Mouse (Mus musculus): Measurements from ENCODE around the gene Gria4. TPM values are rescaled to one million over a fixed set of nuclear protein-coding genes. Genes with fewer than 3 reads are reported as not detected.
"Not testable (repeated sequence)": the region's sequence is repeated elsewhere in the genome, so short reads cannot be mapped to it uniquely, and the experiment has no call there.

Gria4 gene
- 1.7 and 1.9 TPM in 2 replicates for polyA plus RNA-seq (2015; fragmentation: Nextera tagmentation; extraction: Ambion mirVana)

- H3K9ac ChIP-seq = peak within 1 kb of the TSS; percentile 33
- H3K4me2 ChIP-seq (replicated peaks) = peak within 1 kb of the TSS; percentile 92
- H3K4me3 ChIP-seq (replicated peaks) = peak within 1 kb of the TSS; percentile 52
- no peaks in the 10 kb centered on the region for H3K9me3 ChIP-seq (replicated peaks)
- WGBS = 2% methylated on average over 46 of the region's 46 CpGs
- H3K27me3 ChIP-seq = 0 out of 2 replicates have a peak, but pooled peaks cover 2% of the 10 kb centered on the region
- H3K36me3 ChIP-seq = no peaks in the 10 kb centered on the region
- ATAC-seq (ENCODE audit: insufficient number of reproducible peaks, low FRiP score, low TSS enrichment, low read depth) = peak; percentile 83
- H3K27ac ChIP-seq (replicated peaks) = no peak within 1 kb of the TSS
- 0 out of 2 replicates have a peak, but pooled peaks cover 5% of the 10 kb centered on the region for H3K4me1 ChIP-seq
These were observed at the start of gene Gria4 for GRCm38 (mm10) chr9:4795544-4796288. Gene Gria4 (minus strand): TSS chr9:4796234.

GRCm38 (mm10) chr9:4810941-4811340, 14.9 kb upstream of the Gria4 start:
- 72% methylated on average over 2 of the region's 2 CpGs for WGBS

DNA sequence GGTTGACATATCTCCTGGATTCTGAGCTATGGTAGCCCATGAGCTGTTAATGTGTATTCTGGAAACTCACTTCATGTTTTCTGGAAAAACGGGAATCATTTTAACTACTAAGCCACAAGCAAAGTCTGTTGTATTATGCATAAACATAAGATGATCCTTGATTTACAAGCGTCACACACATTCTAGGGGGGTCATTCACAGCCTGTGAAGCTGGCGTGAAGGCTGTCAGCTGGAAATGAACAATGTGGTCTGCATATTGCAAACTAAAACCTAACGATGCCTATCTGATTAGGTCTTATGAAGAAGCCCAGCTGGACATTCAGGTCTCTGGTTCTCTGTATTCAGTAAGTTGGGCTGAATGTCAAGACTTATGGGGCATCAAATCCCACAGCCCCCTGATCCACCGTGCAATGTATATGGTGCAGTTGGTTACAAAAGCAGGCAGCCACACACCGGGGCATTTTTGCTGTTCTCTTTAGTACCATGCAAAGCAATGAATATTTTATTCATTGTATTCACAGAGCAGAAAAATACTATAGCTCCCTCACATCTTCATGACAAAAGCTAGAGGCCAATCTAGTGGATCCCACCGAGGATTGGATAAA, 7.2 kb upstream of the Gria4 start:
- Histone ChIP-seq H3K4me2 (replicated peaks) (no peak overlapping the region), H3K27ac (replicated peaks) (no peak overlapping the region), H3K4me1 (no peaks in the 10 kb centered on the region), H3K4me3 (replicated peaks) (no peak overlapping the region), H3K9ac (no peak overlapping the region), H3K9me3 (replicated peaks) (no peaks in the 10 kb centered on the region), H3K27me3 (no peaks in the 10 kb centered on the region), H3K36me3 (no peaks in the 10 kb centered on the region)
- ATAC-seq (ENCODE audit: insufficient number of reproducible peaks, low FRiP score, low TSS enrichment, low read depth) = no peak
- WGBS = 75% methylated on average over 7 of the region's 7 CpGs

More at GRCm38 (mm10) chr9:4810941-4811340, 14.9 kb upstream of the Gria4 start:
- not testable (repeated sequence) for H3K27ac ChIP-seq (replicated peaks); H3K27me3 ChIP-seq; H3K36me3 ChIP-seq; H3K9me3 ChIP-seq (replicated peaks); ATAC-seq (ENCODE audit: insufficient number of reproducible peaks, low FRiP score, low TSS enrichment, low read depth); H3K9ac ChIP-seq; H3K4me1 ChIP-seq; H3K4me3 ChIP-seq (replicated peaks); H3K4me2 ChIP-seq (replicated peaks)

DNA sequence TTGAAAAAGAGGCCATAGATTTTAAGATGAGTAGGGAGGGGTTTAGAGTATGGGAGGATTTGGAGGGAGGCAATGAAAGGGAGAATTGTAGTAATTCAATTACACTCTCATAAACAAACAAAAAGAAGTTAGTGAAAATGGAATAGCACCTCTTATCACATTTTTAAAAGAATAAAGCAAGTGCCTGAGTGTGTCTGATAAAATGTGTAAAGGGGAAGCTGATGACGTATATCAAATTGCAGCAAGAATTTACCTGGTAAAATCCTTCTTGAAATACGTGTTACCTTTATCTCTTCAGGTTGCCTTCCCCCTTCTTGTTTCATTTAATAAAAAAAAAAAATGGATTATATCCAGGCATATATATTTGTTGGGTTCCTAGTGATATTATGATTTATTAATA, 1.4 kb upstream of the Gria4 start:
- Histone ChIP-seq H3K9me3 (replicated peaks) (no peaks in the 10 kb centered on the region), H3K9ac (no peak overlapping the region), H3K36me3 (no peaks in the 10 kb centered on the region), H3K4me1 (0 out of 2 replicates have a peak, but pooled peaks cover 5% of the 10 kb centered on the region), H3K27ac (replicated peaks) (no peak overlapping the region), H3K4me3 (replicated peaks) (no peak overlapping the region), H3K4me2 (replicated peaks) (no peak overlapping the region), H3K27me3 (0 out of 2 replicates have a peak, but pooled peaks cover 2% of the 10 kb centered on the region)
- 88% methylated on average over 2 of the region's 2 CpGs for WGBS
- no peak for ATAC-seq (ENCODE audit: insufficient number of reproducible peaks, low FRiP score, low TSS enrichment, low read depth)

DNA sequence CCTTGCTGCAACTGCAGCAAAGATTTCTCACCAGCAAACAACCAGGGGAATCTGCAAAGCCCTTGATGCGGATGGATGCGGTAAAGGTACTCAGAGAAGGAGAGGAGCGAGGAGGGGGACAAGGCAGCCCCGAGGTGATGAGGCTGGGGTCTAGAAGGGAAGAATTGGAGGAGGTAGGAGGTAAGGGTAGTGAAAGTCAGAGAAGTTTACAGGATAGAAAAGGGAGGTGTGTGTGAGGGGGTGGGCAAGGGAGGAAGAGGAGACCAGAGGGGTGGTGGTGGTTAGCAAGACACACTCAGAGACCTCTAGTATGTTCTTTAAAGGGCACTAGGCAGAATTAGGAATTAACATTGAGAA, 233 bp upstream of the Gria4 start:
- no peaks in the 10 kb centered on the region for H3K36me3 ChIP-seq
- H3K4me3 ChIP-seq (replicated peaks) = peak overlapping the region; percentile 52
- H3K27ac ChIP-seq (replicated peaks) = no peak overlapping the region
- H3K9me3 ChIP-seq (replicated peaks) = no peaks in the 10 kb centered on the region
- H3K4me1 ChIP-seq = 0 out of 2 replicates have a peak, but pooled peaks cover 5% of the 10 kb centered on the region
- H3K27me3 ChIP-seq = 0 out of 2 replicates have a peak, but pooled peaks cover 2% of the 10 kb centered on the region
- H3K4me2 ChIP-seq (replicated peaks) = peak overlapping the region; percentile 92
- no peak for ATAC-seq (ENCODE audit: insufficient number of reproducible peaks, low FRiP score, low TSS enrichment, low read depth)
- 0% methylated on average over 4 of the region's 4 CpGs for WGBS
- peak overlapping the region; percentile 33 for H3K9ac ChIP-seq

GRCm38 (mm10) chr9:4795075-4795474, 959 bp downstream of the Gria4 start:
- H3K4me1 ChIP-seq = 0 out of 2 replicates have a peak, but pooled peaks cover 5% of the 10 kb centered on the region
- no peak for ATAC-seq (ENCODE audit: insufficient number of reproducible peaks, low FRiP score, low TSS enrichment, low read depth)
- H3K27me3 ChIP-seq = 0 out of 2 replicates have a peak, but pooled peaks cover 2% of the 10 kb centered on the region
- H3K9me3 ChIP-seq (replicated peaks) = no peaks in the 10 kb centered on the region
- H3K4me3 ChIP-seq (replicated peaks) = peak overlapping the region; percentile 52
- no peaks in the 10 kb centered on the region for H3K36me3 ChIP-seq
- no peak overlapping the region for H3K27ac ChIP-seq (replicated peaks)
- 0% methylated on average over 5 of the region's 6 CpGs for WGBS
- H3K4me2 ChIP-seq (replicated peaks) = peak overlapping the region; percentile 92
- H3K9ac ChIP-seq = no peak overlapping the region

DNA sequence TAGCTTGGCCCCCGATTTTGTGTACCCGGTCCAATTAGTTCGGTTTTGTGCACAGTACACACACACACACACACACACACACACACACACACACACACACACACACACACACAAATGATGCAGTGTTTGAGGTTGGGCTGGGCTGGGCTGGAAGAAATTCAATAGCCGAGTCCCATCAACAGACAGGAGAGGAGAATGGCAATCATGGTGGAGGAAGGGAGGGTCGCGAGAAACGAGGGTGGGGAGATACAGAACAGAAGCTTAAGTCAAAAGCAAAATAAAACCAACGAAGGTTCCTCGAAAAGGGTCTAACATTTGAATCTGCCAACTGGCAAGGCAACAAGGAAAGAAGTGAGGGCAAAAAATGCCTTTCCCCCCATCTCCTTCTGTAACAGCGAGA, 1.6 kb downstream of the Gria4 start:
- Histone ChIP-seq H3K9me3 (replicated peaks) (no peaks in the 10 kb centered on the region), H3K4me2 (replicated peaks) (peak overlapping the region; percentile 92), H3K27me3 (0 out of 2 replicates have a peak, but pooled peaks cover 2% of the 10 kb centered on the region), H3K4me3 (replicated peaks) (peak overlapping the region; percentile 52; the same call in 1 of the 2 replicates), H3K36me3 (no peaks in the 10 kb centered on the region), H3K27ac (replicated peaks) (no peak overlapping the region), H3K4me1 (0 out of 2 replicates have a peak, but pooled peaks cover 5% of the 10 kb centered on the region), H3K9ac (no peak overlapping the region)
- 24% methylated on average over 10 of the region's 10 CpGs for whole genome bisulfite sequencing
- no peak for ATAC-seq (ENCODE audit: insufficient number of reproducible peaks, low FRiP score, low TSS enrichment, low read depth)

DNA sequence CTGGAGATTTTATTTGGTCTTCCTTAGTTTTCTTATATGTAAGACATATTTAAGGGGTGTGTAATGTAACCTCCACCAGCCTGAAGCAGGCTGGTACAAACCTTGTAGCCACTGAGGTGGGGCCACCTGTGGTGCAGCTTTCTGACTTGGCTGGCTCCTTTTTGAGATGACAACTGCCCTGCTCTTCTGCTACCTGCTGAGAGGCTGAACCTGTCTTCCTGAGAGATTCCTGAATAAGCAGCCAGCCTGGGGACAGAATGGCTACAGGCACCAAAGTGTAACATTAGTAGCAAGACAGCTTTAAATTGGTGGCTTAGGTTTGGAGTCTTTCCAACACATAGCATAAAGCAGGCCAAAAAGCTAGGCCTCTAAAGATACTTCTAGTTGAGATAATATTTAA, 46.6 kb downstream of the Gria4 start:
- not testable (repeated sequence) for H3K4me3 ChIP-seq (replicated peaks); H3K27ac ChIP-seq (replicated peaks); H3K4me2 ChIP-seq (replicated peaks); H3K4me1 ChIP-seq; ATAC-seq (ENCODE audit: insufficient number of reproducible peaks, low FRiP score, low TSS enrichment, low read depth); H3K9ac ChIP-seq; H3K36me3 ChIP-seq; H3K27me3 ChIP-seq; H3K9me3 ChIP-seq (replicated peaks)

- 47% methylated on average over 2 of the region's 2 CpGs for WGBS
- no peaks in the 10 kb centered on the region for H3K4me1 ChIP-seq
- no peaks in the 10 kb centered on the region for H3K27me3 ChIP-seq
- no peak for ATAC-seq (ENCODE audit: insufficient number of reproducible peaks, low FRiP score, low TSS enrichment, low read depth)
- H3K9ac ChIP-seq = no peak overlapping the region
- H3K27ac ChIP-seq (replicated peaks) = no peak overlapping the region
- no peak overlapping the region for H3K4me3 ChIP-seq (replicated peaks)
- no peak overlapping the region for H3K4me2 ChIP-seq (replicated peaks)
- H3K9me3 ChIP-seq (replicated peaks) = no peaks in the 10 kb centered on the region
- no peaks in the 10 kb centered on the region for H3K36me3 ChIP-seq
These were observed 81.9 kb downstream of the Gria4 start for GRCm38 (mm10) chr9:4714086-4714485.

DNA sequence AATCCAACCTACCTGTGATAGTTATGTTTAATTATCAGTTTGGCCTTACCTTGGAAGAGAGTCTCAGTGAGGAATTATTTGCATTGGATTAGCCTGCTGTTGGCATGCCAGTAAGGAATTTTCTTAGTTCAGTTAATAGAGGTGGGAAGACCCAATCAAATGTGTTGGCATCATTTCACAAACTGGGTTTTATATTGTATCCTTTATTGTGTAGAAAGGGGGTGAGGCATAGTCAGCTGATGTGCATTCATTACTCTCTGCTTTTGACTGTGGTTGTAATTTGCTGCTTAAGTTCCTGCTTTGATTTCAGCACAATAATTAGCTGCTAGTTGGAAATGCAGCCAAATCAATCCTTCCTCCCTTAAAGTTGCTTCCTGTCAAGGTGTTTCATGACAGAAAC, 83.7 kb downstream of the Gria4 start:
- no peaks in the 10 kb centered on the region for H3K4me1 ChIP-seq
- H3K9ac ChIP-seq = no peak overlapping the region
- no peaks in the 10 kb centered on the region for H3K36me3 ChIP-seq
- H3K27ac ChIP-seq (replicated peaks) = no peak overlapping the region
- no peak overlapping the region for H3K4me2 ChIP-seq (replicated peaks)
- no peak overlapping the region for H3K4me3 ChIP-seq (replicated peaks)
- no peaks in the 10 kb centered on the region for H3K27me3 ChIP-seq
- H3K9me3 ChIP-seq (replicated peaks) = no peaks in the 10 kb centered on the region
- no peak for ATAC-seq (ENCODE audit: insufficient number of reproducible peaks, low FRiP score, low TSS enrichment, low read depth)

- Histone ChIP-seq H3K36me3 (no peaks in the 10 kb centered on the region), H3K9me3 (replicated peaks) (no peaks in the 10 kb centered on the region), H3K27me3 (no peaks in the 10 kb centered on the region), H3K4me3 (replicated peaks) (no peak overlapping the region), H3K27ac (replicated peaks) (no peak overlapping the region), H3K9ac (no peak overlapping the region), H3K4me1 (no peaks in the 10 kb centered on the region), H3K4me2 (replicated peaks) (no peak overlapping the region)
- no peak for ATAC-seq (ENCODE audit: insufficient number of reproducible peaks, low FRiP score, low TSS enrichment, low read depth)
- 71% methylated on average over 1 of the region's 1 CpGs for WGBS
These were observed 108.9 kb downstream of the Gria4 start for GRCm38 (mm10) chr9:4687149-4687548.
